In the genomic region with DNA sequence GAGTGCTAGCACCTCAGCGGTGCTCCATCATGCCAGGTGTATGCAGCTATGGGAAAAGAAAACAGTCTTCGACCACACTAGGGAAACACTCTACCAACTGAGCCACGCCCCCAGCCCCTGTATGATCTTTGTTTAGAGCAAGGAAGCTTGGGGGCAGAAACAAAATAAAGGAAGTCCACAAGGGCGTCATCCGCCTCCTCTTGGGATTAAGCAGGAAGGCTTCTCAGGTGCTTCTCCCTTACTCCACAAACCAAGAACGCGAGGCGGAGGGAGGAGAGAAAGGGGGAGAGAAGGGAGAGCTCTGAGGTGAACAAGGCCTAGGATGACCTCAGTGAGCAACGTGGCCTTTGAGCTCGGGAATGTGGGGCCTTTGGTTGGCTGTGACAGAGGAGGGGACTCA, we compare ENCODE assay signal across 14 mouse cellular contexts.
"Had no signal": no experiment of that assay in that cellular context is flagged by ENCODE, and none has a peak within 500 bp of the region (broad histone marks: within the 10 kb centered on the region; RNA-seq: fewer than 3 reads in every experiment).

No protein-coding gene starts in this region.

- H3K27ac ChIP-seq: intestine, embryonic 15.5 days; kidney, postnatal 0 days; left cerebral cortex, adult 2 months; limb, embryonic 10.5 days; liver, embryonic 15.5 days; macrophage; midbrain, embryonic 15.5 days; neural tube, embryonic 12.5 days; stomach, postnatal 0 days had no signal

- H3K27me3 ChIP-seq: intestine, embryonic 15.5 days; liver, embryonic 15.5 days; megakaryocyte, embryonic 14.5 days; midbrain, embryonic 15.5 days; neural tube, embryonic 12.5 days had no signal

- H3K4me1 ChIP-seq: liver, embryonic 15.5 days; neural tube, embryonic 12.5 days had no signal

- H3K4me2 ChIP-seq: intestine, embryonic 15.5 days; liver, embryonic 11.5 days; liver, embryonic 15.5 days; midbrain, embryonic 11.5 days; midbrain, embryonic 15.5 days; neural tube, embryonic 12.5 days had no signal

- H3K36me3 ChIP-seq: intestine, embryonic 15.5 days; limb, embryonic 10.5 days; liver, embryonic 15.5 days; midbrain, embryonic 15.5 days; neural tube, embryonic 12.5 days had no signal

- H3K9me3 ChIP-seq: intestine, embryonic 15.5 days; limb, embryonic 10.5 days; liver, embryonic 15.5 days; megakaryocyte, embryonic 14.5 days; midbrain, embryonic 15.5 days; neural tube, embryonic 12.5 days had no signal

- ATAC-seq: intestine, embryonic 15.5 days; midbrain, embryonic 15.5 days had no signal

- DNase-seq: kidney, adult 18-20 months; thymus, postnatal 4 days had no signal

- H3K4me3 ChIP-seq: intestine, embryonic 15.5 days; left cerebral cortex, adult 2 months; limb, embryonic 10.5 days; liver, embryonic 15.5 days; megakaryocyte, embryonic 14.5 days; midbrain, embryonic 15.5 days; neural tube, embryonic 12.5 days had no signal

- H3K9ac ChIP-seq: intestine, embryonic 15.5 days; liver, embryonic 15.5 days; midbrain, embryonic 15.5 days; neural tube, embryonic 12.5 days had no signal
